Comparison of ENCODE assay signal across 29 mouse cellular contexts in the genomic region with DNA sequence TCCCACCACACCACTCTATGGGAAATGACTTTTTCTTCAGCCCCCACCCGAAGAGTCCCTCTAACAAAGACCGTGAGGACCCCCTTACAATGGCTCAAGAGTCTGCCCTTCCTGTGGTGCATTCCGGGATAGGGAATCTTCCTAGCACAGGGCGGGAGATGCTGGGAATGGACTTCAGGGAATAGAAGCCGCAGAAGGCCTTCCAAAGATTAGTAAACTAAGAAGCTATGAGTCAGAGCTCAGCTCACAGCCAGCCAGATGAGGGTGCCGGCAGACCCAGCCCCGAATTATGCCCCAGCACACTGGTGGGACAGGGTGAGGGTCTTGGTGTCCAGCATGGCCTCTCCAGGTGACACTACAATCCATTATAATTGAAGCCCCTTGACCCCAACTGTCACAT. TPM values are rescaled to one million over a fixed set of nuclear protein-coding genes. Genes with fewer than 3 reads are reported as not detected.
"Had no signal": no experiment of that assay in that cellular context is flagged by ENCODE, and none has a peak within 500 bp of the region (broad histone marks: within the 10 kb centered on the region; RNA-seq: fewer than 3 reads in every experiment).

No protein-coding gene starts in this region.

- H3K27ac ChIP-seq: embryonic facial prominence, embryonic 10.5 days; embryonic facial prominence, embryonic 12.5 days; embryonic facial prominence, embryonic 13.5 days; embryonic facial prominence, embryonic 15.5 days; forebrain, embryonic 10.5 days; forebrain, embryonic 12.5 days; forebrain, embryonic 13.5 days; forebrain, embryonic 15.5 days; heart, adult 2 months; heart, embryonic 10.5 days had no signal

- DNase-seq: cerebellum, adult 9-11 months; cerebellum, postnatal 10 days; cerebellum, postnatal 14 days; cerebellum, postnatal 25 days; cerebellum, postnatal 36 days; embryo, embryonic 11 days; forebrain, postnatal 0 days; gastrocnemius, postnatal 10 days; gastrocnemius, postnatal 14 days; gastrocnemius, postnatal 36 days; heart, adult 11 months; heart, adult 18-20 months; heart, adult 2 months had no signal

- H3K4me3 ChIP-seq: embryonic facial prominence, embryonic 10.5 days; embryonic facial prominence, embryonic 12.5 days; embryonic facial prominence, embryonic 13.5 days; embryonic facial prominence, embryonic 15.5 days; erythroblast, embryonic 14.5 days; forebrain, embryonic 10.5 days; forebrain, embryonic 12.5 days; forebrain, embryonic 13.5 days; forebrain, embryonic 15.5 days; heart, adult 2 months; heart, embryonic 10.5 days had no signal

RNA-seq across cellular contexts. Expression of gene Crocc2, which starts 13.8 kb away (rescaled TPM):
- total RNA-seq: common myeloid progenitor, adult 5-6 weeks; gastrocnemius, adult 18-20 months; gastrocnemius, adult 8-10 months; gastrocnemius, postnatal 14 days; gastrocnemius, postnatal 36 days; gastrocnemius, postnatal 4 days; granulocyte monocyte progenitor cell, adult 5-6 weeks had no signal

RNA-seq across cellular contexts. Expression of gene 2310007B03Rik, which starts 21.5 kb away (rescaled TPM):
- total RNA-seq: common myeloid progenitor, adult 5-6 weeks; forebrain, postnatal 0 days; gastrocnemius, adult 18-20 months; gastrocnemius, adult 8-10 months; gastrocnemius, postnatal 10 days; gastrocnemius, postnatal 14 days; gastrocnemius, postnatal 36 days; gastrocnemius, postnatal 4 days; granulocyte monocyte progenitor cell, adult 5-6 weeks; heart, adult 2 months; heart, adult 8-10 months had no signal

RNA-seq across cellular contexts. Expression of gene Agxt, which starts 47.2 kb away (rescaled TPM):
- total RNA-seq: common myeloid progenitor, adult 5-6 weeks; forebrain, postnatal 0 days; gastrocnemius, adult 18-20 months; gastrocnemius, adult 8-10 months; gastrocnemius, postnatal 14 days; granulocyte monocyte progenitor cell, adult 5-6 weeks; heart, adult 18-20 months; heart, adult 2 months; heart, adult 8-10 months had no signal
